Mouse (Mus musculus) stomach, postnatal 0 days (tissue): ENCODE measurements at regions not wholly inside any gene's neighbourhood (a gene's known extent, or its start where the extent isn't known, plus 50 kb on each side); places are given as distances from the start of the nearest gene placed in this dataset.

ENCODE experiments used
- ATAC-seq: fragments of 200-750 bp; cut with Nextera tagmentation; 2 replicates; pipeline ENCODE4 v1.8.0; 2017; ENCODE audit not compliant: low FRiP score, low TSS enrichment
- DNase-seq: peaks from one replicate; pipeline ENCODE4 v3.0.0-alpha.2; 2016; ENCODE audit warnings: low spot score
- H3K27ac ChIP-seq: fragments of 300-500 bp; sonication (generic); replicated peaks from 2 replicates; pipeline ENCODE4 v1.5.1; 2014; ENCODE audit warnings: mild to moderate bottlenecking, control low read depth
- H3K27me3 ChIP-seq: fragments of 300-500 bp; sonication (generic); 2 replicates; pipeline ENCODE4 v1.6.1; 2014; ENCODE audit warnings: low read length; ENCODE audit not compliant: control insufficient read depth, insufficient read depth
- H3K36me3 ChIP-seq: fragments of 300-500 bp; sonication (generic); 2 replicates; pipeline ENCODE4 v1.6.1; 2014; ENCODE audit warnings: low read length, mixed read lengths; ENCODE audit not compliant: control insufficient read depth, insufficient read depth
- H3K4me1 ChIP-seq: fragments of 300-500 bp; sonication (generic); replicated peaks from 2 replicates; pipeline ENCODE4 v1.6.1; 2014; ENCODE audit warnings: antibody characterized with exemption; ENCODE audit not compliant: control insufficient read depth, insufficient read depth
- H3K4me2 ChIP-seq: fragments of 300-500 bp; sonication (generic); replicated peaks from 2 replicates; pipeline ENCODE4 v1.6.1; 2014; ENCODE audit warnings: low read depth, mild to moderate bottlenecking, control low read depth, moderate library complexity
- H3K4me3 ChIP-seq: fragments of 300-500 bp; sonication (generic); 2 replicates; pipeline ENCODE4 v1.5.1; 2014; ENCODE audit warnings: low read depth, low read length, control low read depth
- H3K9ac ChIP-seq: fragments of 300-500 bp; sonication (generic); 2 replicates; pipeline ENCODE4 v1.6.1; 2014; ENCODE audit warnings: mild to moderate bottlenecking, low read length, control low read depth, mixed read lengths
- H3K9me3 ChIP-seq: fragments of 300-500 bp; sonication (generic); 2 replicates; pipeline ENCODE4 v1.6.1; 2016; ENCODE audit warnings: low read length; ENCODE audit not compliant: control insufficient read depth
- CTCF ChIP-seq: IDR thresholded peaks from 2 replicates; pipeline ENCODE4 v1.5.1; 2016; ENCODE audit warnings: antibody characterized with exemption, low read depth, mild to moderate bottlenecking, moderate library complexity
- EP300 ChIP-seq: optimal IDR thresholded peaks from 2 replicates; pipeline ENCODE3; 2016; ENCODE audit warnings: antibody characterized with exemption
- WGBS: fragments of 180-500 bp; shearing (Covaris S2); extraction: QIAGEN DNeasy Blood & Tissue Kit; methylation state at CpG from one replicate; pipeline ENCODE4 v1.1.7; 2014; 5-methylcytosine and 5-hydroxymethylcytosine counted together

GRCm38 (mm10) chr10:91528305-91528704 lies 347.2 kb upstream of the Tmpo start:
- Histone ChIP-seq H3K4me2 (no peak overlapping the region), H3K27me3 (no peaks in the 10 kb centered on the region), H3K4me1 (no peaks in the 10 kb centered on the region), H3K36me3 (no peaks in the 10 kb centered on the region), H3K9me3 (no peaks in the 10 kb centered on the region), H3K27ac (no peak overlapping the region), H3K4me3 (no peak overlapping the region), H3K9ac (no peak overlapping the region)
- ATAC-seq, result no peak
- no peak for DNase-seq
- TF ChIP-seq EP300 (no peak), CTCF (peak; percentile 20; the same call in 1 of the 2 replicates)
- 87% methylated on average over 2 of the region's 2 CpGs for WGBS

- H3K27me3 ChIP-seq, result no peaks in the 10 kb centered on the region
- TF ChIP-seq EP300 (no peak), CTCF (no peak)
- H3K36me3 ChIP-seq, result no peaks in the 10 kb centered on the region
- H3K4me2 ChIP-seq, result no peak overlapping the region
- H3K9me3 ChIP-seq, result no peaks in the 10 kb centered on the region
- no peak overlapping the region for H3K4me3 ChIP-seq
- DNase-seq, result no peak
- no peaks in the 10 kb centered on the region for H3K4me1 ChIP-seq
- ATAC-seq, result no peak
- H3K27ac ChIP-seq, result no peak overlapping the region
- no peak overlapping the region for H3K9ac ChIP-seq
- WGBS, result 88% methylated on average over 2 of the region's 2 CpGs
These were observed 340.1 kb upstream of the Tmpo start for GRCm38 (mm10) chr10:91521168-91521567.

- Histone ChIP-seq H3K36me3 (no peaks in the 10 kb centered on the region), H3K27ac (no peak overlapping the region), H3K4me1 (no peaks in the 10 kb centered on the region), H3K27me3 (no peaks in the 10 kb centered on the region), H3K4me3 (no peak overlapping the region), H3K9ac (no peak overlapping the region), H3K9me3 (no peaks in the 10 kb centered on the region), H3K4me2 (no peak overlapping the region)
- TF ChIP-seq CTCF (no peak), EP300 (no peak)
- DNase-seq (no peak), ATAC-seq (no peak)
- WGBS, result 71% methylated on average over 2 of the region's 2 CpGs
These were observed 333.9 kb upstream of the Tmpo start for GRCm38 (mm10) chr10:91515021-91515371.

DNA sequence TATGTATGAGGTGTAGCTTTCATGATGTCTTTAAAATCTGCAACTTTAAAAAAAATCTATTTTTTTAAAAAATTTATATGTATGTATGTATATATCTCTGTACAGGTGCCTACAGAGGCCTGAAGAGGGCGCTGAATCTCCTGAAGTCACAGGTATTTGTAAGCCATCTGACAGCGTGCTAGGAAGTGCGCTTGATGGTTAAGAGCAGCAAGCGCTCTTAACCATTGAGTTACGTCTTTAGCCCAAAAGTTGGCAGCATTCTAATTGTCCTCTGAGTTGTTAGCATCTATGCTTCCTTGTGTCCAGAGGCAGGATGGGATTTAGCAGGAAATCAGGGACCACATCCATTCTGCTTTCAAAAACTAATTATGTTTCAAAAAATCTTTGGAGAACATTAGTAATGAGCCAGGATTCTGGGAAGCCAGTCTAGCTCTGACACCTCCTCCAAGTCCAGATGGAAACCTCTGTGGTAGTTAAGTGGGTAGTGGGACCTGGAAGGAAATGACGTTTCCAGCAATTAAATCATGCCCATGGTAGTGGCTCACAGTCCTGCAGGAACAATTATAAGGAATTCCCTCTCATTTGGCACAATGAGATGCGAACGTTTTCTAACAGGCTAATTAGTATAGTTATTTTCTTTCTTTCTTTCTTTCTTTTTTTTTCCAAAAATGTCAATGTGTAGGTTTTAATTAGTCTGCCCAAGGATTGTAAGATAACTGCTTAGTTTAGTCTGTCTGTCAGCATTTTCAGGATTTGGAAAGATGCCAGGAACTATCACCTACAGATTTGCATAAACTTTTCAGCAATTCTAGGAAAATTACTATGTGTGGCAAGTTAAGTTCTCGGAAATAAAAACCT lies 333.3 kb upstream of the Tmpo start:
- H3K27me3 ChIP-seq, result no peaks in the 10 kb centered on the region
- H3K36me3 ChIP-seq, result no peaks in the 10 kb centered on the region
- H3K9ac ChIP-seq, result no peak overlapping the region
- H3K4me1 ChIP-seq, result no peaks in the 10 kb centered on the region
- H3K27ac ChIP-seq, result no peak overlapping the region
- DNase-seq (no peak), ATAC-seq (no peak)
- no peaks in the 10 kb centered on the region for H3K9me3 ChIP-seq
- TF ChIP-seq EP300 (no peak), CTCF (no peak)
- H3K4me2 ChIP-seq, result no peak overlapping the region
- no peak overlapping the region for H3K4me3 ChIP-seq
- 84% methylated on average over 9 of the region's 9 CpGs for WGBS

- no peak for ATAC-seq
- DNase-seq, result no peak
- Histone ChIP-seq H3K4me2 (no peak overlapping the region), H3K4me1 (no peaks in the 10 kb centered on the region), H3K9me3 (no peaks in the 10 kb centered on the region), H3K4me3 (no peak overlapping the region), H3K27me3 (no peaks in the 10 kb centered on the region), H3K27ac (no peak overlapping the region), H3K9ac (no peak overlapping the region), H3K36me3 (no peaks in the 10 kb centered on the region)
- WGBS, result 83% methylated on average over 7 of the region's 7 CpGs
- TF ChIP-seq EP300, result no peak
- TF ChIP-seq CTCF, result no peak
These were observed 325.9 kb upstream of the Tmpo start for GRCm38 (mm10) chr10:91507038-91507437.

- Histone ChIP-seq H3K27ac (no peak overlapping the region), H3K27me3 (no peaks in the 10 kb centered on the region), H3K4me1 (no peaks in the 10 kb centered on the region), H3K4me3 (no peak overlapping the region), H3K4me2 (no peak overlapping the region), H3K9ac (no peak overlapping the region), H3K36me3 (no peaks in the 10 kb centered on the region), H3K9me3 (no peaks in the 10 kb centered on the region)
- WGBS, result 70% methylated on average over 12 of the region's 12 CpGs
- no peak for TF ChIP-seq EP300
- no peak for TF ChIP-seq CTCF
- ATAC-seq (no peak), DNase-seq (no peak)
These were observed 323.8 kb upstream of the Tmpo start for GRCm38 (mm10) chr10:91504891-91505290.
